Mouse (Mus musculus): Measurements from ENCODE around the gene Mical3.

DNA sequence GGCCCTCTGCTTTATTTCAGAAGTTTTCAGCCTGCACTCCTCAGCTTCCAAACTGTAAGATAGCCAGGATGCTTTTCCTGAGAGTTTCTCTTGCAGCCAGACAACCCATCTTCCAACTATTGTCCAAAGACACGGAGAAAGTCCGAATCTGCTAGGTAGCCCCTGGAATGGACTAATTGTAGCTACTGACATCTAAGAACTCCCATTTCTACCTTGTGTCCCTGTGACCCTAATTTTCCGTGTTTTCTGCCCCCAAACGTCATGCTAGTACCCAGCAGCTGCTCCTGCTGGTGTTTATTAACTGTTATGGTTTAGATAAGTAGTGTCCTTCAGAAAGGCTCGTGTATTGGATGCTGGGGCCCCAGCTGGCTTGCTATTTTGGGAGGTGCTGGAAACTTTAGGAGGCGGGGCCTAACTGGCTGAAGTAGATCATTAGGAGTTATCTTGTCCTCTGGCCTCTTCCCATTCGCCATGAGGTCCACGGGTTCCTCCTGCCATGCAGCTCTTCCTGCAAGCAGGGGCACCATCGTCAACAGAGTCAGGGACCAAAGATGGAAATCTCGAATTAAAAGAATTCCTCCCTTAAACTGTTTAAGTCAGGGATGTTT lies 19.2 kb downstream of the Mical3 start:
- no peak for TF ChIP-seq CTCF (IDR thresholded peaks at IDR 0.05; ENCODE audit: borderline replicate concordance, extremely low read depth, insufficient read depth, insufficient read length)
- TF ChIP-seq POLR2A (IDR thresholded peaks at IDR 0.05; ENCODE audit: borderline replicate concordance, extremely low read depth, insufficient read depth, insufficient read length, poor library complexity, severe bottlenecking), result no peak

Data from brain, embryonic 14.5 days (tissue).